Mouse (Mus musculus) 416B (cell line): ENCODE results near the gene Wtip.

Experiments used
- DNase-seq: peaks from one replicate; pipeline ENCODE4 v3.0.0; 2011; ENCODE audit warnings: low read depth

Wtip gene

GRCm38 (mm10) chr7:34133117-34133762 is at the start of gene Wtip:
TSS of gene Wtip (minus strand) at chr7:34133268.
- DNase-seq: no peak

GRCm38 (mm10) chr7:34176241-34176640 is 43.2 kb upstream of the Wtip start:
- DNase-seq: peak; percentile 18

GRCm38 (mm10) chr7:34172251-34172650 is 39.2 kb upstream of the Wtip start:
- DNase-seq: peak; percentile 31

GRCm38 (mm10) chr7:34169454-34169853 is 36.4 kb upstream of the Wtip start, which contains the start of gene Uba2:
TSS of gene Uba2 (minus strand) at chr7:34169599.
- peak; percentile 21 for DNase-seq

GRCm38 (mm10) chr7:34168470-34169251 is 35.6 kb upstream of the Wtip start:
- peak; percentile 82 for DNase-seq

- DNase-seq: peak; percentile 50
Measured at GRCm38 (mm10) chr7:34167766-34168469, 34.9 kb upstream of the Wtip start.

- DNase-seq: peak; percentile 83
Measured at GRCm38 (mm10) chr7:34166850-34167249, 33.8 kb upstream of the Wtip start.

GRCm38 (mm10) chr7:34165999-34166398 is 32.9 kb upstream of the Wtip start:
- DNase-seq: no peak

- DNase-seq: no peak
Measured at GRCm38 (mm10) chr7:34164671-34165070, 31.6 kb upstream of the Wtip start.

- no peak for DNase-seq
Measured at GRCm38 (mm10) chr7:34159167-34159566, 26.1 kb upstream of the Wtip start.

GRCm38 (mm10) chr7:34157994-34158393 is 24.9 kb upstream of the Wtip start:
- DNase-seq: no peak

GRCm38 (mm10) chr7:34147193-34147592 is 14.1 kb upstream of the Wtip start:
- DNase-seq: no peak

- DNase-seq: no peak
Measured at GRCm38 (mm10) chr7:34141123-34141522, 8.1 kb upstream of the Wtip start.

- DNase-seq: no peak
Measured at GRCm38 (mm10) chr7:34139493-34139892, 6.4 kb upstream of the Wtip start.

GRCm38 (mm10) chr7:34134336-34134735 is 1.3 kb upstream of the Wtip start:
- no peak for DNase-seq

GRCm38 (mm10) chr7:34132355-34133079 is 551 bp downstream of the Wtip start:
- DNase-seq: no peak

- DNase-seq: no peak
Measured at GRCm38 (mm10) chr7:34131959-34132354, 1.1 kb downstream of the Wtip start.

- no peak for DNase-seq
Measured at GRCm38 (mm10) chr7:34131118-34131517, 1.9 kb downstream of the Wtip start.

- no peak for DNase-seq
Measured at GRCm38 (mm10) chr7:34126291-34126690, 6.8 kb downstream of the Wtip start.

- no peak for DNase-seq
Measured at GRCm38 (mm10) chr7:34125346-34125745, 7.7 kb downstream of the Wtip start.

- peak; percentile 35 for DNase-seq
Measured at GRCm38 (mm10) chr7:34122987-34123720, 9.9 kb downstream of the Wtip start.
